Mouse (Mus musculus) kidney, adult 11 months (tissue): ENCODE data around the gene Lsm2.

Experiments used
- DNase-seq: peaks from one replicate; pipeline ENCODE4 v3.0.0; 2022

Lsm2 gene

GRCm38 (mm10) chr17:35034896-35035295, 53.2 kb downstream of the Lsm2 start:
- no peak for DNase-seq
